Mouse (Mus musculus): ENCODE measurements around the gene Grin2c.

Gene Grin2c

GRCm38 (mm10) chr11:115265771-115266399 lies 1.2 kb downstream of the Grin2c start:
- DNase-seq (ENCODE audit: low spot score) = no peak

- peak; percentile 64 for DNase-seq (ENCODE audit: low spot score)
Observed at GRCm38 (mm10) chr11:115264862-115265668, 2.0 kb downstream of the Grin2c start.

GRCm38 (mm10) chr11:115264136-115264861 lies 2.7 kb downstream of the Grin2c start:
- no peak for DNase-seq (ENCODE audit: low spot score)

- DNase-seq (ENCODE audit: low spot score) = no peak
Observed at GRCm38 (mm10) chr11:115262954-115263353, 4.1 kb downstream of the Grin2c start.

GRCm38 (mm10) chr11:115259134-115259533 lies 7.9 kb downstream of the Grin2c start:
- no peak for DNase-seq (ENCODE audit: low spot score)

GRCm38 (mm10) chr11:115257775-115258510 lies 9.1 kb downstream of the Grin2c start:
- DNase-seq (ENCODE audit: low spot score) = no peak

- no peak for DNase-seq (ENCODE audit: low spot score)
Observed at GRCm38 (mm10) chr11:115251258-115251657, 15.8 kb downstream of the Grin2c start.

- DNase-seq (ENCODE audit: low spot score) = peak; percentile 56
Observed at GRCm38 (mm10) chr11:115250405-115251090, 16.5 kb downstream of the Grin2c start.

- DNase-seq (ENCODE audit: low spot score) = peak; percentile 72
Observed at GRCm38 (mm10) chr11:115249721-115250404, 17.2 kb downstream of the Grin2c start.

GRCm38 (mm10) chr11:115247945-115248344 lies 19.1 kb downstream of the Grin2c start:
- DNase-seq (ENCODE audit: low spot score) = no peak

GRCm38 (mm10) chr11:115247240-115247639 lies 19.8 kb downstream of the Grin2c start:
- DNase-seq (ENCODE audit: low spot score) = no peak

GRCm38 (mm10) chr11:115246386-115246785 lies 20.7 kb downstream of the Grin2c start:
- no peak for DNase-seq (ENCODE audit: low spot score)

- no peak for DNase-seq (ENCODE audit: low spot score)
Observed at GRCm38 (mm10) chr11:115244840-115245239, 22.2 kb downstream of the Grin2c start.

GRCm38 (mm10) chr11:115243783-115244182 lies 23.3 kb downstream of the Grin2c start:
- DNase-seq (ENCODE audit: low spot score) = no peak

GRCm38 (mm10) chr11:115242746-115243145 lies 24.3 kb downstream of the Grin2c start:
- no peak for DNase-seq (ENCODE audit: low spot score)

- no peak for DNase-seq (ENCODE audit: low spot score)
Observed at GRCm38 (mm10) chr11:115241402-115241801, 25.6 kb downstream of the Grin2c start.

- no peak for DNase-seq (ENCODE audit: low spot score)
Observed at GRCm38 (mm10) chr11:115236570-115236969, 30.5 kb downstream of the Grin2c start.

GRCm38 (mm10) chr11:115234320-115235044 lies 32.6 kb downstream of the Grin2c start:
- DNase-seq (ENCODE audit: low spot score) = peak; percentile 70

GRCm38 (mm10) chr11:115233526-115234290 lies 33.3 kb downstream of the Grin2c start:
- no peak for DNase-seq (ENCODE audit: low spot score)
